Mouse (Mus musculus) central nervous system, embryonic 11.5 days (tissue): ENCODE measurements around the gene Ubox5. TPM values are rescaled to one million over a fixed set of nuclear protein-coding genes. Genes with fewer than 3 reads are reported as not detected.

ENCODE experiments used
- polyA plus RNA-seq: library from polyadenylated mRNA; depleted of rRNA; stranded (reverse); fragments of >200 nt; gene quantifications from 2 replicates; pipeline ENCODE4 v1.2.3, GENCODE M21; 2012; rRNA removed

Gene Ubox5
- 7.8 and 12.2 TPM in 2 replicates for polyA plus RNA-seq

GRCm38 (mm10) chr2:130629839-130630203 lies at the start of gene Ubox5, which contains the start of gene Fastkd5:
Gene Ubox5 (minus strand): TSS chr2:130630038.
Gene Fastkd5 (minus strand): TSS chr2:130630027.

GRCm38 (mm10) chr2:130667559-130667958 lies 37.7 kb upstream of the Ubox5 start, which contains the start of gene Itpa:
Gene Itpa (plus strand): TSS chr2:130667610.

GRCm38 (mm10) chr2:130664102-130664701 lies 34.4 kb upstream of the Ubox5 start, which contains the start of gene Ddrgk1:
Gene Ddrgk1 (minus strand): TSS chr2:130664659.

GRCm38 (mm10) chr2:130642684-130643369 lies 13.0 kb upstream of the Ubox5 start, which contains the start of gene Lzts3:
Gene Lzts3 (minus strand): TSS chr2:130642803.

GRCm38 (mm10) chr2:130582552-130582951 lies 47.3 kb downstream of the Ubox5 start, which contains the start of gene Avp:
Gene Avp (minus strand): TSS chr2:130582554.

GRCm38 (mm10) chr2:130575873-130576272 lies 54.0 kb downstream of the Ubox5 start, which contains the start of gene Oxt:
Gene Oxt (plus strand): TSS chr2:130576173.

GRCm38 (mm10) chr2:130563212-130564055 lies 66.4 kb downstream of the Ubox5 start, which contains the start of gene Mrps26:
Gene Mrps26 (plus strand): TSS chr2:130563742.

Other genes with a start within 250 kb of the Ubox5 start
- gene Cpxm1, start 232.5 kb downstream of the Ubox5 start, polyA plus RNA-seq = 28.9 and 44.3 TPM in 2 replicates
- gene Gm28372, start 224.8 kb downstream of the Ubox5 start, polyA plus RNA-seq = not detected in 2 replicates
- not detected in 2 replicates for gene 1700020A23Rik, start 224.8 kb downstream of the Ubox5 start, polyA plus RNA-seq
- not detected in 2 replicates for gene Tmem239, start 223.6 kb downstream of the Ubox5 start, polyA plus RNA-seq
- gene Vps16, start 205.7 kb downstream of the Ubox5 start, polyA plus RNA-seq = 131 and 175 TPM in 2 replicates
- 26.3 and 33.4 TPM in 2 replicates for gene Pced1a, start 205.3 kb downstream of the Ubox5 start, polyA plus RNA-seq
- gene Ptpra, start 179.8 kb downstream of the Ubox5 start, polyA plus RNA-seq = 68.9 and 84.4 TPM in 2 replicates
- 51.8 and 67.0 TPM in 2 replicates for gene Mrps26, start 66.3 kb downstream of the Ubox5 start, polyA plus RNA-seq
- 0.11 TPM in 1 of 2 replicates, not detected in the other for gene Oxt, start 53.9 kb downstream of the Ubox5 start, polyA plus RNA-seq
- gene Avp, start 47.5 kb downstream of the Ubox5 start, polyA plus RNA-seq = 0.10 TPM in 1 of 2 replicates, not detected in the other
- gene Fastkd5, start within 50 bp of the Ubox5 start, polyA plus RNA-seq = 5.7 and 8.3 TPM in 2 replicates
- gene Lzts3, start 12.8 kb upstream of the Ubox5 start, polyA plus RNA-seq = 10.5 and 17.1 TPM in 2 replicates
- 46.3 and 135 TPM in 2 replicates for gene Ddrgk1, start 34.6 kb upstream of the Ubox5 start, polyA plus RNA-seq
- gene Itpa, start 37.6 kb upstream of the Ubox5 start, polyA plus RNA-seq = 95.7 and 115 TPM in 2 replicates
- 1.1 and 1.2 TPM in 2 replicates for gene Slc4a11, start 67.5 kb upstream of the Ubox5 start, polyA plus RNA-seq